Mouse (Mus musculus) neural tube, postnatal 0 days (tissue): ENCODE measurements around the gene Tmem53. TPM values are rescaled to one million over a fixed set of nuclear protein-coding genes. Genes with fewer than 3 reads are reported as not detected.

ENCODE experiments used
- polyA plus RNA-seq: library from polyadenylated mRNA; unstranded; fragments of >200 nt; fragmentation: Nextera tagmentation; extraction: Ambion mirVana; gene quantifications from 2 replicates; pipeline ENCODE4 v1.2.1, GENCODE M21; 2015

Tmem53 gene
- polyA plus RNA-seq: 10.1 and 12.2 TPM in 2 replicates

DNA sequence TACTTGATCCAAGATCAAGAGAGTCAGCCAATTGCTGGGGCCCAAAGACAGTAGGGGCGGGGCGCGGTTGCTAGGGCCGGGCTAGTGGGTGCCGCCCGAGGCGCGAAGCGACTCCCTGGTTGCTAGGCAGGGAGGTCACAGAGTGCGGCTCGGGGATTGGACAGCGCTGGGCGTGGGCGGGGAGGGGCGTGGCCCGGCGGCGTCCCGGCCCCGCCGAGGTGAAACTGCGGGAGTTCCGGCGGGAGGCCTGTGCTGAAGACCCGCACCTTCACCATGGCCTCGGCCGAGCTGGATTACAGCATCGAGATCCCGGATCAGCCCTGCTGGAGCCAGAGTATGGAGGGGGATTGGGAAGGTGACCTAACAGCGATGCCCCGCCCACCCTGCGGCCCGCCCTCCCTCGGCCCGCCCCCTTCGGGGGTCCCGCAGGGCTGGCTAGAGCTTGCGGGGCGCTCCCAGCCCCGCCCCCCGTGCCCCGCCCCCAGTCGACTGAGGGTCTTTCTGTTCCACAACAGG, at the start of gene Tmem53, which contains the start of gene Armh1:
Tmem53 (plus strand) TSS at position 151 of the 516 bp plus-strand sequence.
Armh1 (minus strand) TSS at position 325 of the 516 bp plus-strand sequence.

Other genes with a start within 250 kb of the Tmem53 start
- 53.6 and 55.6 TPM in 2 replicates for gene Eif2b3, start 232.5 kb upstream of the Tmem53 start, polyA plus RNA-seq
- gene Ptch2, start 155.9 kb upstream of the Tmem53 start, polyA plus RNA-seq: 3.8 and 5.5 TPM in 2 replicates
- gene Btbd19, start 126.2 kb upstream of the Tmem53 start, polyA plus RNA-seq: 2.8 and 4.5 TPM in 2 replicates
- gene Tctex1d4, start 125.2 kb upstream of the Tmem53 start, polyA plus RNA-seq: 0.46 and 0.71 TPM in 2 replicates
- 31.4 and 31.5 TPM in 2 replicates for gene Plk3, start 118.0 kb upstream of the Tmem53 start, polyA plus RNA-seq
- gene Rps8, start 95.7 kb upstream of the Tmem53 start, polyA plus RNA-seq: 492 and 499 TPM in 2 replicates
- 4.2 and 4.4 TPM in 2 replicates for gene Kif2c, start 69.3 kb upstream of the Tmem53 start, polyA plus RNA-seq
- 1.6 and 2.3 TPM in 2 replicates for gene Armh1, start 174 bp downstream of the Tmem53 start, polyA plus RNA-seq
- 98.1 and 102 TPM in 2 replicates for gene Rnf220, start 245.1 kb downstream of the Tmem53 start, polyA plus RNA-seq